Mouse (Mus musculus): ENCODE measurements around the gene Gc. TPM values are rescaled to one million over a fixed set of nuclear protein-coding genes. Genes with fewer than 3 reads are reported as not detected.

The Gc gene
- polyA plus RNA-seq (2015; fragmentation: Nextera tagmentation; extraction: Ambion mirVana) = 2,757 and 2,761 TPM in 2 replicates

DNA sequence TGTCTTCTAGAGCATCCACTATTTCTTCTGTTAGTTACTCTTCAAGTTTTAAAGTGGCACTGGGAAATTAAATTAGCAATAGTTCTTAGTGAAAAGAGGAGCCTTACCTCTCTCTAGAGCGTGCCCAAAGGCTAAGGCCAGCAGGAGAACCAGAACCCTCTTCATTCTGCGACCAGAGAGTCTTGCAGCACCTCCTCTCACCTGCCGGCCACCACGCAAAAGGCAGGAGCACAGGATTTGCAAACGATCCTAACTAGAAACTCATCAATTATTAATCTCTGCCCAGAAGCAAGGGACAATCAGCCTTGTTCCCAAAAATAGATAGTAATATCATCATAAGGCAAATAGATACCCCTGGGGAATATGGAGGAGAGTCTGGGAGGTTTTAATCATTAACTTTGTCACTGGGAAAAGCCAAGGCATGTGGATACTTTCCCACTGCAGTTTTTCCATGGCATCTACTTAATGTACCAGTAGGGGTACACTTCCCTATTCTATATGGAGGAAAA lies at the start of gene Gc:
Gene Gc, minus strand, starts transcription at position 345 of the 509 bp plus-strand sequence.
- H3K4me2 ChIP-seq (ENCODE audit: low read depth, low read length) = peak within 1 kb of the TSS; percentile 67
- peak; percentile 43 for DNase-seq
- peak; percentile 78 for ATAC-seq
- no peaks in the 10 kb centered on the region for H3K27me3 ChIP-seq (ENCODE audit: insufficient read depth, low read length)
- H3K4me3 ChIP-seq (ENCODE audit: low read depth, low read length) = peak within 1 kb of the TSS; percentile 53
- peak within 1 kb of the TSS; percentile 81 for H3K27ac ChIP-seq (ENCODE audit: low read depth)
- 0 out of 2 replicates have a peak, but pooled peaks cover 2% of the 10 kb centered on the region for H3K4me1 ChIP-seq (ENCODE audit: insufficient read depth)
- no peaks in the 10 kb centered on the region for H3K36me3 ChIP-seq (replicated peaks; ENCODE audit: insufficient read depth, low read length)
- H3K9me3 ChIP-seq (ENCODE audit: low read length) = no peaks in the 10 kb centered on the region
- WGBS (ENCODE audit: insufficient replicate concordance) = 49% methylated on average over 5 of the region's 5 CpGs
- H3K9ac ChIP-seq (replicated peaks) = peak within 1 kb of the TSS; percentile 58
- TF ChIP-seq CTCF (IDR thresholded peaks at IDR 0.05; ENCODE audit: low read depth) (no peak), EP300 (IDR thresholded peaks at IDR 0.05; ENCODE audit: low read depth) (no peak)

DNA sequence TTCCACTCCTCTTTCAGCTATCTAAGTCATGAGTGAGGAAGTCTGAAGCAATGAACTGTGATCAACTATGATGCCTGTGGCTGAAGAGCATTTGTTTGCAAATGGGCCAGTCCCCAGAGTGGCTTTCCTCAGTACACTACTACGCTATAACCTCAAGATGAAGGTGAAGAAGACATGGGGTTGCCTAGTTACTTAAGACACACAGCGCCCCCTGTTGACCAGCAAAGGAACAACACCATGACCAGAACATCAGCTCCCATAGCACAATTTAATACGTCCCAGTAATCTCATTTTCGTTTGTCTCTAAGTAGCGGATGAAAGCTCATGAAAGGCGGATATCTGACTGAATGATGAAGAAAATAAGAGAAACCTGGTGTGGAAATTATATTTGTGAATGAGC lies 42.5 kb upstream of the Gc start:
- no peak overlapping the region for H3K27ac ChIP-seq (ENCODE audit: low read depth)
- ATAC-seq (no peak), DNase-seq (peak; percentile 59)
- H3K4me3 ChIP-seq (ENCODE audit: low read depth, low read length) = no peak overlapping the region
- 47% methylated on average over 6 of the region's 6 CpGs for WGBS (ENCODE audit: insufficient replicate concordance)
- H3K4me1 ChIP-seq (ENCODE audit: insufficient read depth) = no peaks in the 10 kb centered on the region
- no peaks in the 10 kb centered on the region for H3K27me3 ChIP-seq (ENCODE audit: insufficient read depth, low read length)
- H3K36me3 ChIP-seq (replicated peaks; ENCODE audit: insufficient read depth, low read length) = no peaks in the 10 kb centered on the region
- no peaks in the 10 kb centered on the region for H3K9me3 ChIP-seq (ENCODE audit: low read length)
- H3K9ac ChIP-seq (replicated peaks) = no peak overlapping the region
- no peak overlapping the region for H3K4me2 ChIP-seq (ENCODE audit: low read depth, low read length)
- TF ChIP-seq CTCF (IDR thresholded peaks at IDR 0.05; ENCODE audit: low read depth) (peak; percentile 72), EP300 (IDR thresholded peaks at IDR 0.05; ENCODE audit: low read depth) (no peak)

DNA sequence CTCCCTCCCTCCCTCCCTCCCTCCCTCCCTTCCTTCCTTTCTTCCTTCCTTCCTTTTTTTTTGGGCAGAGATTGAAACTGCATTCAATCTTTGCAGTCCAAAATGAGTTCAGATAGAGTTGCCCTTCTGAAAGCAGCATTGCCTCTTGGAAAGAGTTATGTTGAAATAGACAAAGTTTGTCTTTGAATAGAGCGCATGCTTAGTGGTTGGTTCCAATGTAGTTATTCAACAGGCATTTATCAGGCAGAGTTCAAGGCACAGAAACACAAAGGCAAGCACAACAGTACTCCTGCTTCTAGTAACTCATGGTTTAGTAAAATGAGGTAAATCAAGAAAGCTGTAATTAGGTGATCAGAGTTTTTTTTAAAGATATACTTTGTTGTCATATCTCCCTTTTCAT lies 34.9 kb upstream of the Gc start:
- H3K27ac ChIP-seq (ENCODE audit: low read depth) = 0 out of 2 replicates have a peak overlapping the region, but pooled peaks have one; percentile 18
- H3K9ac ChIP-seq (replicated peaks) = no peak overlapping the region
- H3K4me3 ChIP-seq (ENCODE audit: low read depth, low read length) = no peak overlapping the region
- no peaks in the 10 kb centered on the region for H3K4me1 ChIP-seq (ENCODE audit: insufficient read depth)
- no peak for DNase-seq
- ATAC-seq = peak; percentile 54; the same call in 1 of the 2 replicates
- no peaks in the 10 kb centered on the region for H3K27me3 ChIP-seq (ENCODE audit: insufficient read depth, low read length)
- H3K36me3 ChIP-seq (replicated peaks; ENCODE audit: insufficient read depth, low read length) = no peaks in the 10 kb centered on the region
- 67% methylated on average over 1 of the region's 1 CpGs for WGBS (ENCODE audit: insufficient replicate concordance)
- H3K9me3 ChIP-seq (ENCODE audit: low read length) = no peaks in the 10 kb centered on the region
- no peak for TF ChIP-seq CTCF (IDR thresholded peaks at IDR 0.05; ENCODE audit: low read depth)
- TF ChIP-seq EP300 (IDR thresholded peaks at IDR 0.05; ENCODE audit: low read depth) = no peak
- H3K4me2 ChIP-seq (ENCODE audit: low read depth, low read length) = no peak overlapping the region

GRCm38 (mm10) chr5:89470483-89470882 lies 12.8 kb upstream of the Gc start:
- Histone ChIP-seq H3K27ac (ENCODE audit: low read depth) (no peak overlapping the region), H3K4me3 (ENCODE audit: low read depth, low read length) (no peak overlapping the region), H3K9me3 (ENCODE audit: low read length) (no peaks in the 10 kb centered on the region), H3K27me3 (ENCODE audit: insufficient read depth, low read length) (no peaks in the 10 kb centered on the region), H3K4me2 (ENCODE audit: low read depth, low read length) (no peak overlapping the region), H3K36me3 (replicated peaks; ENCODE audit: insufficient read depth, low read length) (no peaks in the 10 kb centered on the region), H3K4me1 (ENCODE audit: insufficient read depth) (no peaks in the 10 kb centered on the region), H3K9ac (replicated peaks) (no peak overlapping the region)
- no peak for DNase-seq
- no peak for TF ChIP-seq EP300 (IDR thresholded peaks at IDR 0.05; ENCODE audit: low read depth)
- no peak for TF ChIP-seq CTCF (IDR thresholded peaks at IDR 0.05; ENCODE audit: low read depth)
- no peak for ATAC-seq
- WGBS (ENCODE audit: insufficient replicate concordance) = 76% methylated on average over 4 of the region's 4 CpGs

DNA sequence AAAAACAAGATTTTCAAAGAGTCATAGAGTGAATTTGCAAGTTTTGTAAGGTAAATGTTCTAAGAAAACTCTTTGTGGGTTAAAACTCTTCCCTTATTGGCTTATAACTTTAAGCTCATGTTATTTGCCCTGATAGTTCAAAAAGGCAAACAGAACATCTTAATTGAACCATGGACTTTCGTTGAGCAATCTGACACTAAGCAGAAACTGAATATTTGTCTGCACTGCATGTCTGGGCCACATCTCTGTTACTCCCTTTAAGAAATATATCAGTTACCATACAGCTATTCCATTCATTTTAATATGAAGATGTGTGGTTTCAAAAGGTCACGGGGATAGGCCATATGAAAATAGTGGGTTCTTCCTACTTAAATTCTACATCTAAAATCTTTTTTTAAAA lies 10.2 kb upstream of the Gc start:
- no peak for DNase-seq
- peak overlapping the region; percentile 58; the same call in 1 of the 2 replicates for H3K27ac ChIP-seq (ENCODE audit: low read depth)

DNA sequence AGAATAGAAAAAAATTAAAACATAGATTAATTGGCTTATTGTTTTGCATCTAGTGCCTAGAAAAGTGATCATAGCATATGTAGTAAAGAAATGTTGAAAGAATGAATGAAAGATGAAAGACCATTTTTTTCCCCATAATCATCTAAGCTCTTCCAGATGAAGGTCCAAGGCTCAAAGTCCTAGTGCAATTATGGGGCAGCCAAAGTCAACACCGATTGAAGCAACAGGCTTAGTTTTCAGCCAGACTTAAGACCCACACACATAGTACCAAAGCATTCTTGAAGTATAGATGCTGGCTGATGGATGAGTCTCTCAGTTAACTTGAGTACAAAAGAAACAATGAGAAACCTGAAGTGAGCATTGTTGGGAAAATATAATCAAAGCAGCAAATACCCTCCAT lies 9.3 kb upstream of the Gc start:
- WGBS (ENCODE audit: insufficient replicate concordance) = 55% methylated on average over 1 of the region's 1 CpGs
- no peaks in the 10 kb centered on the region for H3K9me3 ChIP-seq (ENCODE audit: low read length)
- H3K9ac ChIP-seq (replicated peaks) = no peak overlapping the region
- no peak for DNase-seq
- ATAC-seq = peak; percentile 56; the same call in 1 of the 2 replicates
- H3K36me3 ChIP-seq (replicated peaks; ENCODE audit: insufficient read depth, low read length) = no peaks in the 10 kb centered on the region
- no peak for TF ChIP-seq CTCF (IDR thresholded peaks at IDR 0.05; ENCODE audit: low read depth)
- no peak for TF ChIP-seq EP300 (IDR thresholded peaks at IDR 0.05; ENCODE audit: low read depth)
- peak overlapping the region; percentile 60 for H3K27ac ChIP-seq (ENCODE audit: low read depth)
- no peak overlapping the region for H3K4me3 ChIP-seq (ENCODE audit: low read depth, low read length)
- no peaks in the 10 kb centered on the region for H3K4me1 ChIP-seq (ENCODE audit: insufficient read depth)
- H3K4me2 ChIP-seq (ENCODE audit: low read depth, low read length) = peak overlapping the region; percentile 29; the same call in 1 of the 2 replicates
- H3K27me3 ChIP-seq (ENCODE audit: insufficient read depth, low read length) = no peaks in the 10 kb centered on the region

More for the DNA sequence above, 10.2 kb upstream of the Gc start:
- TF ChIP-seq CTCF (IDR thresholded peaks at IDR 0.05; ENCODE audit: low read depth) (no peak), EP300 (IDR thresholded peaks at IDR 0.05; ENCODE audit: low read depth) (no peak)
- H3K4me3 ChIP-seq (ENCODE audit: low read depth, low read length) = no peak overlapping the region
- H3K4me2 ChIP-seq (ENCODE audit: low read depth, low read length) = no peak overlapping the region
- H3K36me3 ChIP-seq (replicated peaks; ENCODE audit: insufficient read depth, low read length) = no peaks in the 10 kb centered on the region
- no peaks in the 10 kb centered on the region for H3K9me3 ChIP-seq (ENCODE audit: low read length)
- 47% methylated on average over 2 of the region's 2 CpGs for WGBS (ENCODE audit: insufficient replicate concordance)
- ATAC-seq = peak; percentile 56; the same call in 1 of the 2 replicates
- H3K27me3 ChIP-seq (ENCODE audit: insufficient read depth, low read length) = no peaks in the 10 kb centered on the region
- no peak overlapping the region for H3K9ac ChIP-seq (replicated peaks)
- no peaks in the 10 kb centered on the region for H3K4me1 ChIP-seq (ENCODE audit: insufficient read depth)

Measured in liver, postnatal 0 days (tissue).